Mouse (Mus musculus) heart, embryonic 14.5 days (tissue): Measurements from ENCODE around the gene Gm21497. TPM values are rescaled to one million over a fixed set of nuclear protein-coding genes. Genes with fewer than 3 reads are reported as not detected.
"Not testable (repeated sequence)": the region's sequence is repeated elsewhere in the genome, so short reads cannot be mapped to it uniquely, and the experiment has no call there.

Experiments
- ATAC-seq: fragments of 200-750 bp; cut with Nextera tagmentation; 2 replicates; pipeline ENCODE4 v1.8.0; 2017; ENCODE audit warnings: low read depth, moderate TSS enrichment; ENCODE audit not compliant: insufficient number of reproducible peaks, insufficient read depth, low FRiP score
- H3K27ac ChIP-seq, 2 experiments: fragments of 200-500 bp in 1 of 2; fragments of 300-500 bp in 1 of 2; sonication (generic) in 1 of 2; replicated peaks in 1 of 2; 2 replicates each; pipeline ENCODE4 v1.5.1; 2012 to 2014; ENCODE audit warnings: low read depth in 2 of 2, low read length in 2 of 2, control low read depth in 1 of 2, mild to moderate bottlenecking in 1 of 2, mixed read lengths in 1 of 2; ENCODE audit not compliant: control insufficient read depth in 1 of 2, insufficient read depth in 1 of 2
- H3K27me3 ChIP-seq: fragments of 300-500 bp; sonication (generic); 2 replicates; pipeline ENCODE4 v1.6.1; 2014; ENCODE audit warnings: mild to moderate bottlenecking, low read length, control low read depth; ENCODE audit not compliant: control insufficient read depth, insufficient read depth
- H3K36me3 ChIP-seq: fragments of 300-500 bp; sonication (generic); 2 replicates; pipeline ENCODE4 v1.6.1; 2014; ENCODE audit warnings: mild to moderate bottlenecking, control low read depth, low read length, mixed read lengths; ENCODE audit not compliant: control insufficient read depth, insufficient read depth
- H3K4me1 ChIP-seq, 2 experiments: fragments of 200-500 bp in 1 of 2; fragments of 300-500 bp in 1 of 2; sonication (generic) in 1 of 2; 2 replicates each; pipeline ENCODE4 v1.6.1; 2012 to 2014; ENCODE audit warnings: low read length in 2 of 2, control low read depth in 1 of 2, mixed read lengths in 1 of 2; ENCODE audit not compliant: control insufficient read depth in 2 of 2, insufficient read depth in 2 of 2
- H3K4me2 ChIP-seq: fragments of 300-500 bp; sonication (generic); 2 replicates; pipeline ENCODE4 v1.6.1; 2014; ENCODE audit warnings: mild to moderate bottlenecking, low read length
- H3K4me3 ChIP-seq, 2 experiments: fragments of 200-500 bp in 1 of 2; fragments of 300-500 bp in 1 of 2; sonication (generic) in 1 of 2; 2 replicates each; pipeline ENCODE4 v1.5.1; 2012 to 2014; ENCODE audit warnings: low read length in 2 of 2, mild to moderate bottlenecking in 2 of 2, control low read depth in 1 of 2, low read depth in 1 of 2, moderate library complexity in 1 of 2; ENCODE audit not compliant: control insufficient read depth in 1 of 2, insufficient read depth in 1 of 2
- H3K9ac ChIP-seq: fragments of 300-500 bp; sonication (generic); 2 replicates; pipeline ENCODE4 v1.6.1; 2014; ENCODE audit warnings: mild to moderate bottlenecking, low read length
- H3K9me3 ChIP-seq: fragments of 300-500 bp; sonication (generic); 2 replicates; pipeline ENCODE4 v1.6.1; 2016; ENCODE audit warnings: low read length, control low read depth; ENCODE audit not compliant: control insufficient read depth
- WGBS: fragments of 180-500 bp; shearing (Covaris S2); extraction: QIAGEN DNeasy Blood & Tissue Kit; methylation state at CpG from one replicate; pipeline ENCODE4 v1.1.7; 2014; 5-methylcytosine and 5-hydroxymethylcytosine counted together
- polyA plus RNA-seq: library from polyadenylated mRNA; unstranded; fragments of >200 nt; fragmentation: Nextera tagmentation; extraction: Ambion mirVana; gene quantifications from 2 replicates; pipeline ENCODE4 v1.2.1, GENCODE M21; 2014

Gene Gm21497
- polyA plus RNA-seq: not detected in 2 replicates

- not testable (repeated sequence) for H3K36me3 ChIP-seq, H3K4me1 ChIP-seq, H3K4me2 ChIP-seq, H3K9ac ChIP-seq, H3K27ac ChIP-seq, H3K4me3 ChIP-seq, ATAC-seq, H3K9me3 ChIP-seq, H3K27me3 ChIP-seq
- no CpG with 5 or more reads among the region's 5 CpGs for WGBS
Observed at GRCm38 (mm10) chrY:61646446-61646845, at the start of gene Gm21497. Gm21497 (plus strand) TSS chrY:61646746.
